Mouse (Mus musculus): ENCODE data around the gene Vav1. TPM values are rescaled to one million over a fixed set of nuclear protein-coding genes. Genes with fewer than 3 reads are reported as not detected.

Vav1 gene
- polyA plus RNA-seq, 1 experiment from 2014 or later = 14.1 TPM

DNA sequence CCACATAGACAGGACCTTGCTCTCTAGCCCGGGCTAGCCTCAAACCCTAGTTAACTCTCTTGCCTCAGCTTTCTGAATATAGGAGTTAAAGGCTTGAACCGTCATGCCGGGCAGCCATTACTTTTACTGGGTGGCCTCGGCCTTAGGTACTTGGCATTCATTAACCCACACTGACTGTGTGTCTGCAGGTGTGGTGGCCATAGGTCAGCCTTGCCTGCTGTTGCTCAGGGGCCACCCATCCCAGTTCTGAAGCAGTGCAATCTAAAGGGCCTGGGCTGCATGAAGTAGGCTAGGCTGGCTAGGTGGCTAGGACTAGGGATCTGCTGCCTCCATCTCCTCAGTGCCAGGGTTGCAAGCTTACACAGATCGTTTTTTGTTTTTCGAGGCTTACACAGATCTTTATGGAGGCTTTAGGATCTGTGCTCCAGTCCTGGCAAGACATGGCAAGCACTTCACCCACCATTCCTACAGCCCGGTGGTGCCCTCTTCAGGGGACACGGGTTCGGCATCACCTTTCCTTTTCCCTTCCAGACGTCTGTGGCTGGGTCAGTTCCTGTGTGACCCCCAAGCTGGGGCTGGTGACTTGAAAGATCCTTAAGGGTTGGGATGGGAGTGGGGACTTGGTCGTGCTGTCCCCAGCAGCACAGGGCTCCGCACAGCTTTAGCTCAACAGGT, 44.5 kb upstream of the Vav1 start:
- H3K4me1 ChIP-seq (ENCODE audit: insufficient read depth) = peaks cover 26% of the 10 kb centered on the region
- H3K9ac ChIP-seq (replicated peaks) = peak overlapping the region; percentile 66
- DNase-seq (no peak), ATAC-seq (peak; percentile 37)
- peak overlapping the region; percentile 48 for H3K4me3 ChIP-seq (ENCODE audit: low read depth, low read length)
- H3K27ac ChIP-seq (ENCODE audit: low read depth) = peak overlapping the region; percentile 95
- H3K27me3 ChIP-seq (ENCODE audit: insufficient read depth, low read length) = no peaks in the 10 kb centered on the region
- peaks cover 32% of the 10 kb centered on the region for H3K36me3 ChIP-seq (replicated peaks; ENCODE audit: insufficient read depth, low read length)
- peak overlapping the region; percentile 70 for H3K4me2 ChIP-seq (ENCODE audit: low read depth, low read length)
- no peaks in the 10 kb centered on the region for H3K9me3 ChIP-seq (ENCODE audit: low read length)
- peak; percentile 47 for TF ChIP-seq CTCF (IDR thresholded peaks at IDR 0.05; ENCODE audit: low read depth)
- no peak for TF ChIP-seq EP300 (IDR thresholded peaks at IDR 0.05; ENCODE audit: low read depth)
- WGBS (ENCODE audit: insufficient replicate concordance) = 70% methylated on average over 12 of the region's 12 CpGs

DNA sequence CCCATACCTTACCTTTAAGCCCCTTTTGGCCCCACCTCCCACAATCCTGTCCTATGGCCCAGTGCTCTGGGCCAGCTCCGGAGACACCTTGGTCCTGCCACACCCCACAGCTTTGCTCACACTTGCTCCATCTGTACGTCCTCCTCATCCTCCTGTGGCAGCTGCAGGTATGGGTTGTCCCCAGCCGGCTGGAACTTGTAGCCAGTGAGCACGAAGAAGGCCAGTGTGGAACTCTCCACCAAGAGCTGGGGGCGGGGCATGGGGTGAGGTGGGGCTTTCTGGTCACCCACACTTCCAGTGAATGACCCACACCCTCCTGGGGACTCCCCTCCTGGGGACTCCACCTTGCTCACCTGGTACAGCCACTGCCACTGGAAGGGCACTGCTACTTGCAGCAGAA, 43.1 kb upstream of the Vav1 start:
- WGBS (ENCODE audit: insufficient replicate concordance) = 65% methylated on average over 5 of the region's 5 CpGs
- no peak overlapping the region for H3K27ac ChIP-seq (ENCODE audit: low read depth)
- ATAC-seq = no peak

DNA sequence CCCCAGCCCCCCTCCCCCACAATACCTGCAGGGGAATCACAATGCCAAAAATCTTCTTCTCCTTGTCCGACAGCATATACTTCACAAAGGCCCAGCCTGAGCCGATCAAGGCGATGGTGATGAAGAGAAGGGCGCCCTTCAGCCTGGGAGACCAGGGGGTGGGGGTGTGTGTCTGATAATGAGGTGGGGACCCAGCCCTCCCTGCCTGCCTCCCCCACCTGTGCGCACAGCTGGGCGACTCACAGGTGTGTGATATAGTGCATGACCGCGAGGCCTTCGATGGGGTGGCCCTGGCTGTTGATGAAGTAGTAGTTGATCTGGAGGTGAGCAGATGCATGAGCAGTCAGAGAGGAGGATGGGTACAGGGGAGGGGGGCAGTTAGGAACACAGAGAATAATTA, 41.7 kb upstream of the Vav1 start:
- no peak for DNase-seq
- Histone ChIP-seq H3K27ac (ENCODE audit: low read depth) (no peak overlapping the region), H3K36me3 (replicated peaks; ENCODE audit: insufficient read depth, low read length) (peaks cover 36% of the 10 kb centered on the region), H3K4me3 (ENCODE audit: low read depth, low read length) (no peak overlapping the region), H3K9me3 (ENCODE audit: low read length) (no peaks in the 10 kb centered on the region), H3K27me3 (ENCODE audit: insufficient read depth, low read length) (no peaks in the 10 kb centered on the region), H3K4me1 (ENCODE audit: insufficient read depth) (0 out of 2 replicates have a peak, but pooled peaks cover 2% of the 10 kb centered on the region), H3K9ac (replicated peaks) (no peak overlapping the region), H3K4me2 (ENCODE audit: low read depth, low read length) (no peak overlapping the region)
- WGBS (ENCODE audit: insufficient replicate concordance) = 96% methylated on average over 9 of the region's 9 CpGs
- TF ChIP-seq CTCF (IDR thresholded peaks at IDR 0.05; ENCODE audit: low read depth) = no peak
- no peak for TF ChIP-seq EP300 (IDR thresholded peaks at IDR 0.05; ENCODE audit: low read depth)
- no peak for ATAC-seq

More for the DNA sequence above, 43.1 kb upstream of the Vav1 start:
- Histone ChIP-seq H3K9ac (replicated peaks) (peak overlapping the region; percentile 23), H3K4me2 (ENCODE audit: low read depth, low read length) (peak overlapping the region; percentile 70), H3K36me3 (replicated peaks; ENCODE audit: insufficient read depth, low read length) (peaks cover 32% of the 10 kb centered on the region), H3K4me1 (ENCODE audit: insufficient read depth) (peaks cover 12% of the 10 kb centered on the region), H3K27me3 (ENCODE audit: insufficient read depth, low read length) (no peaks in the 10 kb centered on the region), H3K9me3 (ENCODE audit: low read length) (no peaks in the 10 kb centered on the region), H3K4me3 (ENCODE audit: low read depth, low read length) (peak overlapping the region; percentile 35)
- DNase-seq = no peak
- TF ChIP-seq EP300 (IDR thresholded peaks at IDR 0.05; ENCODE audit: low read depth) = no peak
- no peak for TF ChIP-seq CTCF (IDR thresholded peaks at IDR 0.05; ENCODE audit: low read depth)

DNA sequence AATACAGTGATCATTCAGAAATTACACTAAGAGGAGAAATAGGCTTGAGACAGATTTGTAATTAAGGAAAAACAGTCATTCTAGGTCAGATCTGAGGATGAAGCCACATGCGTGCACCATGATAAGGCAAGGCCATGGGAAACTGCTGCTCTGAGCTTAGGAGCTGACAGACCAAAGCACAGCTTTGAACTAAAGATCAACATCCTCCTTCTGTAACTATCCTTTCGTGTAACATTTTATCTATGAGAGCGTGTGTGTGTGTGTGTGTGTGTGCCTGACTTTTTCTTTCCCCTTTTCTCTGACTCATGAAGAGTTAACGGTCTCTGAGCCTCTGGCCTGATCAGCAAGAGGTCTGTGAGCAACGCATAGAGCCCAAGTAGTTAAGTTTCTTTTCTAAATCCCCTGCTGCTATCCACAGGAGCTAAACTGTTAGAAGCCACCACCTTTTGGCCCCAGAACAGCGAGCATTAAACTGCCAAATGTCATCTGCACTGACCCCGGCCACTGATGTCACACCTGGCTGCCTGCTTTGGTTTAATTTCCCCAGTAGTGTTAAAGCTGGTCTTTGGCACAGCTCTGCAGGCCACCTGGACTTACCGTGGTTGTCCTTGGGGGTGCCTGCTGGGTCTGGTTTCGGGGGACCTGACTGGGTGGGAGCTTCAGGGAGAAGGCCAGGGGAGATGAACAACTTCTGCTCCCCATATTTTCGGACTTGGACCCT, 35.1 kb upstream of the Vav1 start:
- no peak overlapping the region for H3K27ac ChIP-seq (ENCODE audit: low read depth)
- peaks cover 17% of the 10 kb centered on the region for H3K4me1 ChIP-seq (ENCODE audit: insufficient read depth)
- 61% methylated on average over 10 of the region's 10 CpGs for WGBS (ENCODE audit: insufficient replicate concordance)
- DNase-seq (no peak), ATAC-seq (no peak)
- no peaks in the 10 kb centered on the region for H3K27me3 ChIP-seq (ENCODE audit: insufficient read depth, low read length)
- no peaks in the 10 kb centered on the region for H3K9me3 ChIP-seq (ENCODE audit: low read length)
- H3K4me3 ChIP-seq (ENCODE audit: low read depth, low read length) = no peak overlapping the region
- TF ChIP-seq EP300 (IDR thresholded peaks at IDR 0.05; ENCODE audit: low read depth) (no peak), CTCF (IDR thresholded peaks at IDR 0.05; ENCODE audit: low read depth) (no peak)
- H3K4me2 ChIP-seq (ENCODE audit: low read depth, low read length) = no peak overlapping the region
- peaks cover 12% of the 10 kb centered on the region for H3K36me3 ChIP-seq (replicated peaks; ENCODE audit: insufficient read depth, low read length)
- 0 out of 2 replicates have a peak overlapping the region, but pooled peaks have one; percentile 11 for H3K9ac ChIP-seq (replicated peaks)

- ATAC-seq = no peak
- TF ChIP-seq CTCF (IDR thresholded peaks at IDR 0.05; ENCODE audit: low read depth) = no peak
- no peak for TF ChIP-seq EP300 (IDR thresholded peaks at IDR 0.05; ENCODE audit: low read depth)
Observed at GRCm38 (mm10) chr17:57245311-57245929, 33.5 kb upstream of the Vav1 start.

More at GRCm38 (mm10) chr17:57245311-57245929, 33.5 kb upstream of the Vav1 start:
- no peak for DNase-seq
- Histone ChIP-seq H3K9ac (replicated peaks) (no peak overlapping the region), H3K4me3 (ENCODE audit: low read depth, low read length) (no peak overlapping the region), H3K9me3 (ENCODE audit: low read length) (no peaks in the 10 kb centered on the region), H3K27me3 (ENCODE audit: insufficient read depth, low read length) (no peaks in the 10 kb centered on the region), H3K36me3 (replicated peaks; ENCODE audit: insufficient read depth, low read length) (peaks cover 12% of the 10 kb centered on the region), H3K4me1 (ENCODE audit: insufficient read depth) (peaks cover 29% of the 10 kb centered on the region), H3K4me2 (ENCODE audit: low read depth, low read length) (no peak overlapping the region), H3K27ac (ENCODE audit: low read depth) (0 out of 2 replicates have a peak overlapping the region, but pooled peaks have one; percentile 7)
- 84% methylated on average over 10 of the region's 10 CpGs for WGBS (ENCODE audit: insufficient replicate concordance)
